Mouse (Mus musculus) gastrocnemius, postnatal 36 days (tissue): Measurements from ENCODE around the gene Rad9b. TPM values are rescaled to one million over a fixed set of nuclear protein-coding genes. Genes with fewer than 3 reads are reported as not detected.
A peak's percentile ranks its signal among the peaks of the same experiment; 100 is the strongest.

Source experiments
- DNase-seq, 2 experiments: peaks; one replicate each; pipeline ENCODE4 v3.0.0; 2022
- intact Hi-C: fragments of 180-260 bp; cut with DNase I; formaldehyde crosslinking; loops from one replicate; pipeline ENCODE4 v1.15.1; 2025
- long read RNA-seq, 2 experiments: library from polyadenylated mRNA; stranded (forward); transcript quantifications; one replicate each; pipeline ENCODE4 v2.0.0; 2021
- total RNA-seq, 2 experiments: library from RNA; stranded (reverse); gene quantifications; 2 replicates each; pipeline ENCODE4 v1.2.3; 2021

Rad9b gene
- total RNA-seq, result under 1 TPM; 0.42 to 0.54 TPM
- long read RNA-seq, experiment 1, partial matches to known transcripts, result 0 of 5 reads
- long read RNA-seq, experiment 1, other reads (novel, unspliced or antisense), result 5 of 5 reads
- long read RNA-seq, experiment 2, partial matches to known transcripts, result 0 of 5 reads
- long read RNA-seq, experiment 2, other reads (novel, unspliced or antisense), result 5 of 5 reads

GRCm38 (mm10) chr5:122353807-122354491 is at the start of gene Rad9b, which contains the start of gene Vps29:
Gene Rad9b (minus strand): TSS chr5:122354233.
Gene Vps29 (plus strand): TSS chr5:122354369.
- DNase-seq, result peak; percentile 95 to 98
- intact Hi-C loops, result no loop called here

- intact Hi-C loops, result loop anchor here (5.0 kb wide), 1 partner anchor 324 kb away; no protein-coding TSS in a partner anchor
Observed at GRCm38 (mm10) chr5:122403362-122403761, 49.3 kb upstream of the Rad9b start.

DNA sequence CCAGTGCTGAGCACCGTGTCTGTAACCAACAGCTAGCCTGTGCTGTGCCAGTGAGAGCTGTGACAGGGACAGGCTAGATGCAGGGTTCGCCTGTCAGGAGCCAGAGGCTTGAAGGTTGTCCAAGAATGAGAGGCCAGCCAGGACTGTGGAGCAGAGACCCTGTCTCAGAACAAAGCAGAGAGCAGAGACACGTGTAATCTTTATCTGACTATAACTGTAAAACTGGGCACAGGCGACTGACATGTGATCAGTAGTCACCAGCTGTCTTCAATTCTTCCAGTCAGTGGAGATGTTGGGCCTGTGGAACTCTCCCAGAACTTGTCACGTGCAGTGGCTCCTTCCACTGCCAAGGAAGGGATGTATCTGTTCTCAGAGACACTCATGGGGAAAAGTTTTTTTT is 48.7 kb upstream of the Rad9b start:
- intact Hi-C loops, result loop anchor here (5.0 kb wide), 1 partner anchor 325 kb away; no protein-coding TSS in a partner anchor
- no peak for DNase-seq

More at GRCm38 (mm10) chr5:122403362-122403761, 49.3 kb upstream of the Rad9b start:
- DNase-seq, result no peak

- intact Hi-C loops, result loop anchor here (5.0 kb wide), 1 partner anchor 325 kb away; no protein-coding TSS in a partner anchor
- no peak for DNase-seq
Observed at GRCm38 (mm10) chr5:122402160-122402559, 48.1 kb upstream of the Rad9b start.

DNA sequence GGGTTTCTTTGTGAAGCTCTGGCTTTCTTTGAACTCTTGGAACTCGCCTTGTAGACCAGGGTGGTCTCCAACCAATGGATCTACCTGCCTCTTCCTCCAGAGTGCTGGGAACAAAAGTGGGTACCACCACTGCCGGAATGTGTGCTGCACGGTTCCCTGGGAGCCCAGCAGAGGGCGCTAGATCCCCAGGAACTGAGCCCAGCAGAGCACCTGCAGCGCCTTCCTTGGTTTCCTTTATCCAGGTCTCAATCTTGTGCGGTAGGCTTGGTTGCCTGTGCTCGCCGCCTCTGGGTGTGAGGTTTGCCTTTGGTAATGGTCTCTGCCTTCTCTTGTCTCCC is 47.2 kb upstream of the Rad9b start:
- intact Hi-C loops, result loop anchor here (1.0 to 5.0 kb wide), 2 partner anchors 226 to 326 kb away; no protein-coding TSS in a partner anchor
- peak; percentile 50 to 74 for DNase-seq

GRCm38 (mm10) chr5:122400628-122401302 is 46.7 kb upstream of the Rad9b start:
- intact Hi-C loops, result loop anchor here (1.0 to 5.0 kb wide), 2 partner anchors 227 to 327 kb away; no protein-coding TSS in a partner anchor
- peak; percentile 47 to 50 for DNase-seq

DNA sequence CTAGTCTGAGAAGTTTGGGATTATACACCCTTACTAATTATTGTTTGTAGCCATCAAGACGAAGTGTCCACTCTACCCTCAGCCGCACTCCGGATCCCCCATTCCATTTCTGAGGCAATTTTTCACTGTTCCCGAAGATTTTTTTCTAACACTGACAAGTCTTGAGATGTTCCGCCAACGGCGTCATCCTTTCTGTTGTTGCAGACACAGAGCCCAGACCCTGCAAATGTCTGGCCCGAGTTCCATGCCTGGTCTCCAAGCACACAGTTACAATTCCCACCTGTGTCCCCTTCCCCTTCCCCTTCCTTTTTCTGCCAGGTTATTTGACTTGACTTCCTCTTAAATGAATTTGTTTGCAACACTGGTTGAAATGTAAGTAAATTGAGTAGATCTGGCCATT is 45.8 kb upstream of the Rad9b start:
- intact Hi-C loops, result loop anchor here (5.0 kb wide), 1 partner anchor 327 kb away; no protein-coding TSS in a partner anchor
- DNase-seq, result no peak

- intact Hi-C loops, result no loop called here
- no peak for DNase-seq
Observed at GRCm38 (mm10) chr5:122397495-122397894, 43.5 kb upstream of the Rad9b start.

DNA sequence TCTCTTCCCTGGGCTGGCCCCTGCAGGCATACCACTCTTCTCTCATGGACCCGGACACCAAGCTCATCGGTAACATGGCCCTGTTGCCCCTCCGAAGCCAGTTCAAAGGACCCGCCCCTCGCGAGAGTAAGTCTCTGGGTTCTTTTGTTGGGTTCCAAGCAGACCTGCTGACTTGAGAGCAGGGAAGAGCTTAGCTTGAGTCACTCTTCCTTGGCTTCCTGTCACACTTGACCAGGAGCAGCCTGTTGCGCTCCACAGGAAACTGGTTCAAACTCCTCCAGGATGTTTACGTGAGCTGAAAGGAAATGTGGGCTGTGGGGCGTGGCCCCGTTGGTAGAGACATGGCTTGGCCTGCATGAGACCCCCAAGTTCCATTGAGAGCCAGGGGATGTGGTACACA is 42.8 kb upstream of the Rad9b start:
- intact Hi-C loops, result no loop called here
- no peak for DNase-seq

DNA sequence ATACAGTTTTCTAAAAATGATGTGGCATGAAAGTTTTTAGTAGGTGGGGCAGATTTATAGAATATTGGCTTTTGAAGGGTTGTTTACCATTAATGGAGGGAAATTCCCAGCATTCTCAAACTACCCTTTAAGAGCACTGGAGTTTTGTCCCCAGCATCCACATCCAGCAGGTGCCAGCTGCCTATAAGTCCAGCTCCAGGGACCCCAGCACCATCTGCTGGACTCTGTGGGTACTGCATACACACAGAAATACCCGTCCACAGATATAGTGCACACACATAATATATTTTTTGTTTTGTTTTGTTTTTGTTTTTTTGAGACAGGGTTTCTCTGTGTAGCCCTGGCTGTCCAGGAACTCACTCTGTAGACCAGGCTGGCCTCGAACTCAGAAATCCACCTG is 39.9 kb upstream of the Rad9b start:
- intact Hi-C loops, result loop anchor here (5.0 kb wide), 2 partner anchors 127 to 262 kb away; no protein-coding TSS in a partner anchor
- DNase-seq, result peak; percentile 58 to 59

DNA sequence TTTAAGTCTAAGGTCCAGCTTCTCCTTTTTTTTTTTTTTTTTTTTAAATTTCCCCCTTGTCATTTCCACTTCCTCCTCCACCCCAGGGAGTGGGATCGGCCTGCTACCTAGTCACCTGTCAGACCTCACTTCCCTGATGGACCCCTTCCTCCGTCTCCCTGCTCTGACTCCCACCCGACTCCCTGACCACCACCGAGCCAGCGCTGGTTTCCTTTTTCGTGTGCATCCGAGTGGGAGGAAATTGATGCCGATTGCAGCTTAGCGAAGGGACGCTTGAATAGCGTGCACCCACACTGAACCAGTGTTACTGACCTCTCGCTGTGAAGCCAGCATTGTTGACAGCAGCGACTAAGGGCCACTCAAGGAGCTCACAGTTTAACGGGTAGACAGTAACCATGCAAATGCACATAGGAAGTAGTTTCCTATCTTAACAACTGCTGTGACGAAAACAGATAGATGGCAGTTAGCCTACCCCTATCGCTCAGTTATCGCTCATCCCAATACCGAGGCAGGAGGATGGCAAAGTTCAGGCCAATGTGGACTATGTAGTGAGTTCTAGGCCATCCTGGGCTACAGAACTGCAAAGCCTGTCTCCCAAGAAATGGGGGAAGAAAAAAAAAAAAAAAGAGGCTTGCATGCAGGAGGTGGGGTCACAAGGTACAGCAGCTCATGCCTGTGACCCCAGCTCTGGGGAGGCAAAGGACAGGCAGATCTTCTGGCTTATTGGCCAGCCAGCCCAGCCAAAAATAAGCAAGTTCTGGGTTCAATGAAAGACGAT is 38.4 kb upstream of the Rad9b start:
- no peak for DNase-seq
- intact Hi-C loops, result loop anchor here (5.0 kb wide), 2 partner anchors 125 to 260 kb away; no protein-coding TSS in a partner anchor

DNA sequence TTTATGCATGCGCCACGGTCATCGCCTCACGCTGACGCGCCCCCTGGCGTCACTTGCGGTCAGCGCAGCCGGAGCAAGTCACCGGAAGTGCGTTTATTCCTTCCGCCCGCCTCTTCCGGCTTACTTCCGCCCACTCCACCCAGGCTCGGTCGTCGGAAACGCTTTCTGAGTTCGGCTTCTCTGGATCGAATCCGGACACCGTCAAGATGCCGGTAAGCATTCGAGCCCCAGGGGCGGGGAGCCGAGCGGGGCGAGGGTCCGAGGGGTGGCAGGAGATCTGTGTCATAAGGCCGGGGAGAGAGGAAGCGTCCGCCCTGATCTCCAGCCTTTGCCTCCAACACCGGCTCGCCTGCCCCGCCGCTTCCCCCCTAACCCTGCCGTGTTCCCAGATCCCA is 37.8 kb upstream of the Rad9b start, which contains the start of gene Arpc3:
Gene Arpc3 (plus strand): TSS at position 93 of the 395 bp plus-strand sequence.
- intact Hi-C loops, result loop anchor here (5.0 kb wide), 2 partner anchors 124 to 259 kb away; no protein-coding TSS in a partner anchor
- DNase-seq, result peak; percentile 83 to 87

DNA sequence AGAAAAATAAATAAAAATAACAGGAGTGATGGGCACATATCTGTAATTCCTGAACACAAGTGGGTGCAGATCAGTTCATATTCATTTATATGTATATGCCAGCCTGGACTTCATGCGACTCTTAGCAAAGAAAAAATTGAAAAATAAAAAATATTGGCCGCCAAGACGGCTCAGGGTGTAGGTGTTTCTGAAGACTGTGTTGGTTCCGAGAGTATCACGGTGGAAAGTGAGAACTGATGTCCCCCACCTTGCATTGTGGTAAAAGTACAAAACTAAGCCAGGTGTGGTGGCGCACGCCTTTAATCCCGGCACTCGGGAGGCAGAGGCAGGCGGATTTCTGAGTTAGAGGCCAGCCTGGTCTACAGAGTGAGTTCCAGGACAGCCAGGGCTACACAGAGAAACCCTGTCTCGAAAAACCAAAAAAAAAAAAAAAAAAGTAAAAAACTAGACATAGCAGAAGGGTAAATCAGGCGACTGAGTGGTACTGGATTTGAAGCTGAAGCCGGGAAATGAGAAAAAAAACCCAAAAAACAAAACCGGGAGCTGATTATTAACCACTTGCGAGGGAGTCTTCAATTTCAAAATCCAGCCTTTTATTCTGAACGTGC is 37.2 kb upstream of the Rad9b start:
- intact Hi-C loops, result loop anchor here (5.0 kb wide), 2 partner anchors 124 to 259 kb away; no protein-coding TSS in a partner anchor

DNA sequence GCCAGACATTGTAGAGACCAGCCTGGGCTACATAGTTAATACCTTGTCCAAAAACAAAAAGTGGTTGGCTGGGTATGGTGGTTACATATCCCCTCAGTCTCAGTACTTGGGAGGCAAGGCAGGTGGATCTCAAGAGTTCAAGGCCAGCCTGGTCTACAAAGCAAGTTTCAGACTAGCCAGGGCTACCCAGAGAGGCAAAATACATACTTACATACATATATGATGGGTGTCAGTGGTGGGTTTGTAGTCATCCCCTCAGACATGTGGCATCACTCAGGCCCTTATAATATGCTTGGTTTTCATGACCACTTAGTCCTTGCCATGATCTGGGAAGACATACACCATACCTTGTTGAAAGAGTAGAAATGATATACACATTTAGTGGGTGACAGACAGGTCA is 36.6 kb upstream of the Rad9b start:
- DNase-seq, result no peak

More for the DNA sequence above, 37.2 kb upstream of the Rad9b start:
- no peak for DNase-seq

DNA sequence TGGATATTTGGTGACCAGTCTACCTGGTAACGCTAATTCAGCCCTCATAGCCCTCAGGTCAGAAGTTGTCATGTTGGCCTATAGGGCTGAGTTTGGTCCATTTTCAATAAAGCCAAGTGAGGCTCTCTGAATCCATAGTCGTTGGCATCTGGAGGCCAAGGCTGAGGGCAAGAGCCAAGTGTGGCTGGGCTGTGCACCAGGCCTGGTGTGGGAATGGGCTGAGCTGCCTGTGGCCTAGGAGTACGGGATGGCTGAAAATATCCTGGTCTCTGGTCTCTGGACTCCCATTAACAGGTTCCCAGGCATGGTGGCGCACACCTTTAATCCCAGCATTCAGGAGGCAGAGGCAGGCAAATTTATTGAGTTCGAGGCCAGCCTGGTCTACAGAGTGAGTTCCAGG is 36.0 kb upstream of the Rad9b start:
- DNase-seq, result no peak
- intact Hi-C loops, result loop anchor here (5.0 kb wide), 2 partner anchors 123 to 258 kb away; no protein-coding TSS in a partner anchor

More for the DNA sequence above, 36.6 kb upstream of the Rad9b start:
- intact Hi-C loops, result loop anchor here (5.0 kb wide), 2 partner anchors 123 to 258 kb away; no protein-coding TSS in a partner anchor

DNA sequence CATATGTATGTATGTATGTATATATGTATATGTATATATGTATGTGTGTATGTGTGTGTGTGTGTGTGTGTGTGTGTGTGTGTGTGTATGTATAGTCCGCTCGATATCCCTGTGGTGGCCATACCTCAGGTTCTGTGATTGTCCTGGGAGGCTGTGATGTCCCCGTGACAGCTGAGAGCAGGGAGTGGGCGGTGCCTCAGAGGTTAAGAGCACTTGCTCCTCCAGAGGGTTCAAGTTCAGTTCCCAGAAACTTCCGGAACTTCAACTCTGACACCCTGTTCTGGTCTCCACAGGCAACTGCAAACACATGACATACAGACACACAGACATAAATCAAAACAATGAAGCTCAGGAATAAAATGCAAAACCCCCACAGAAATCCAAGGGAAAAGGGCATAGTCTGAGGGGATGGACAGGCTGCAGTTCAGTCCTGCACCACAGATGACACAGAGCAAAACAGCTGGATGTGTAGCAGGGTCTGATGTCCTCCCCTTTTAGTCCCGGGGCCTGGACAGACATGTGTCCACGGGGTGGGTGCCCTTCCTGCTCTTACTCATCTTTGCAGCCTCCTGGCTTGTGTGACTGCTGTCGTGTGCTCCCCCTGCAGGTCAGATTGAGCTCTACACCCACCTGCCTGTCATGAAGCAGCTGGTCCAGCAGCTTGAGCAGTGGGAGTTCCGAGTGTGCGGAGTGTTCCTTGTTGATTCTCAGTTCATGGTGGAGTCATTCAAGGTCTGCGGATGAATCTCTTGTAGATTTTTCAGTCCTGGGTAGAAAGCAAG is 25.5 kb upstream of the Rad9b start:
- intact Hi-C loops, result loop anchor here (5.0 kb wide), 1 partner anchor 247 kb away; no protein-coding TSS in a partner anchor
- peak; percentile 63 to 66 for DNase-seq

DNA sequence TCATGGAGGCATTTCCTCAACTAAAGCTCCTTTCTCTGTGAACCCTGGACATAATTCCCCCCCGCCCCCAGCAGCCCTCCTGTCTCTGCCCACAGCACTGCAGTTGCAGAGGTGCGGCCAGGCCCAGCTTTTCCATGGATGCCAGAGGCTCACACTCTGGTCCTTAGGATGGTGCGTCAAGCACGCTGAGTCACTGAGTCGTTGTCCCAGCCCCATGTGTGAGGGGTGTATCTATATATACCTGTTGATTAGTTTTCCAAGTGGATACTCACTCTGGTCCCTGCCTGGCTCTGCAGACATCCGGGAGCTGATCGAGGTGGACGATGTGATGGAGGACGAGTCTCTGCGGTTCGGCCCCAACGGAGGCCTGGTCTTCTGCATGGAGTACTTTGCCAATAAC is 24.1 kb upstream of the Rad9b start:
- DNase-seq, result no peak
- intact Hi-C loops, result loop anchor here (5.0 kb wide), 1 partner anchor 246 kb away; no protein-coding TSS in a partner anchor

- DNase-seq, result no peak
- intact Hi-C loops, result loop anchor here (5.0 kb wide), 1 partner anchor 245 kb away; no protein-coding TSS in a partner anchor
Observed at GRCm38 (mm10) chr5:122377101-122377833, 23.2 kb upstream of the Rad9b start.
